ENCODE assay signal across 16 mouse cellular contexts in the genomic region with DNA sequence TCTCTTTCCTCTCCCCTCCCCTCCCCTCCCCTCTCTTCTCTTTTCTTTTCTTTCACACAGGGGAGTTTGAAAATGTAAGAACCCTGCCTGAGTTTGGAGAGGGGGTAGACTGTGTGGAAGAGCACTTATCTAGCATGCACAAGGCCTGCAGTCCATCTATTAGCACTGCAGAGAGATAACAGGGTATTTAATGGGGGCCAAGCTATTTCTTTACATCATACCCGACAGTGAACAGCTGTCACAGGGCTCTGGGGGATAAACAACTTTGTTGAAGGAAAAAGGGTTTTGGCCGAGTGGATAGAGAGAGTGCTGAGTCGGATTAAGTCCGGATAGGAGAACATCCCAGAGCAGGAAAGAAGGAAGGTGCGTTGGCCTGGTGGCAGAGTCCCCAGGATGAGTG. TPM values are rescaled to one million over a fixed set of nuclear protein-coding genes. Genes with fewer than 3 reads are reported as not detected.
A peak's percentile ranks its signal among the peaks of the same experiment; 100 is the strongest.
DNase-seq lines count a peak whose midpoint lies in the region; ATAC-seq and TF ChIP-seq lines count a peak whose summit lies in the region.
"Had no signal": no experiment of that assay in that cellular context is flagged by ENCODE, and none has a peak within 500 bp of the region (broad histone marks: within the 10 kb centered on the region; RNA-seq: fewer than 3 reads in every experiment).

No protein-coding gene starts in this region.

- WGBS in embryonic facial prominence, embryonic 13.5 days: 61% methylated on average over 5 of the region's 5 CpGs
- WGBS in embryonic facial prominence, embryonic 10.5 days: 73% methylated on average over 5 of the region's 5 CpGs
- 33% methylated on average over 5 of the region's 5 CpGs for WGBS in intestine, embryonic 15.5 days
- 42% methylated on average over 5 of the region's 5 CpGs for WGBS in intestine, postnatal 0 days
- 13% methylated on average over 5 of the region's 5 CpGs for WGBS in lung, embryonic 16.5 days
- 29% methylated on average over 5 of the region's 5 CpGs for whole genome bisulfite sequencing in stomach, embryonic 15.5 days

- TF ChIP-seq CTCF in intestine, postnatal 0 days (IDR thresholded peaks at IDR 0.05; ENCODE audit: low read depth): no peak

- no peak for DNase-seq in embryonic facial prominence, embryonic 10.5 days (ENCODE audit: low spot score)
- DNase-seq in lung, postnatal 36 days: no peak
- no peak for DNase-seq in c-Kit-positive CD71-positive TER-119-positive erythroid progenitor cells, embryonic 14.5 days (ENCODE audit: low spot score)
- DNase-seq: adrenal gland, adult 8-10 months; cerebellum, adult 9-10 months; kidney, postnatal 36 days; thymus, postnatal 36 days had no signal

- H3K4me2 ChIP-seq in embryonic facial prominence, embryonic 13.5 days: no peak overlapping the region
- no peak overlapping the region for H3K4me2 ChIP-seq in intestine, embryonic 15.5 days (replicated peaks)
- no peak overlapping the region for H3K4me2 ChIP-seq in intestine, postnatal 0 days (replicated peaks; ENCODE audit: low read depth)
- no peak overlapping the region for H3K4me2 ChIP-seq in lung, embryonic 16.5 days (ENCODE audit: low read depth, low read length)
- no peak overlapping the region for H3K4me2 ChIP-seq in stomach, embryonic 15.5 days
- H3K4me2 ChIP-seq: liver, embryonic 15.5 days had no signal

- peaks cover 55% of the 10 kb centered on the region for H3K36me3 ChIP-seq in embryonic facial prominence, embryonic 13.5 days
- peaks cover 94% of the 10 kb centered on the region for H3K36me3 ChIP-seq in embryonic facial prominence, embryonic 10.5 days (replicated peaks)
- H3K36me3 ChIP-seq in intestine, embryonic 15.5 days: peaks cover 26% of the 10 kb centered on the region
- peaks cover 68% of the 10 kb centered on the region for H3K36me3 ChIP-seq in intestine, postnatal 0 days (ENCODE audit: control insufficient read depth, insufficient read depth)
- peaks cover 20% of the 10 kb centered on the region; the same call in 1 of the 2 replicates for H3K36me3 ChIP-seq in lung, embryonic 16.5 days (ENCODE audit: control insufficient read depth, insufficient read depth, low read length)
- H3K36me3 ChIP-seq in stomach, embryonic 15.5 days: peaks cover 28% of the 10 kb centered on the region

- H3K9me3 ChIP-seq in embryonic facial prominence, embryonic 13.5 days: no peaks in the 10 kb centered on the region
- no peaks in the 10 kb centered on the region for H3K9me3 ChIP-seq in embryonic facial prominence, embryonic 10.5 days
- no peaks in the 10 kb centered on the region for H3K9me3 ChIP-seq in intestine, embryonic 15.5 days
- H3K9me3 ChIP-seq in intestine, postnatal 0 days (ENCODE audit: control insufficient read depth): no peaks in the 10 kb centered on the region
- H3K9me3 ChIP-seq in lung, embryonic 16.5 days (ENCODE audit: control insufficient read depth, low read length): no peaks in the 10 kb centered on the region
- no peaks in the 10 kb centered on the region for H3K9me3 ChIP-seq in stomach, embryonic 15.5 days
- H3K9me3 ChIP-seq: liver, embryonic 15.5 days; midbrain, embryonic 10.5 days had no signal

- no peak for ATAC-seq in embryonic facial prominence, embryonic 13.5 days (ENCODE audit: insufficient number of reproducible peaks, insufficient read depth, low FRiP score, low TSS enrichment, low read depth)
- ATAC-seq in intestine, embryonic 15.5 days: no peak
- no peak for ATAC-seq in intestine, postnatal 0 days
- ATAC-seq in lung, embryonic 16.5 days (ENCODE audit: low read depth): peak; percentile 93
- ATAC-seq in stomach, embryonic 15.5 days (ENCODE audit: insufficient read depth, low FRiP score, low read depth): no peak
- ATAC-seq: forebrain, embryonic 14.5 days; hindbrain, postnatal 0 days had no signal

- H3K27me3 ChIP-seq in embryonic facial prominence, embryonic 13.5 days: no peaks in the 10 kb centered on the region
- H3K27me3 ChIP-seq in embryonic facial prominence, embryonic 10.5 days (replicated peaks; ENCODE audit: low read depth, poor library complexity, severe bottlenecking): no peaks in the 10 kb centered on the region
- H3K27me3 ChIP-seq in intestine, embryonic 15.5 days (replicated peaks): no peaks in the 10 kb centered on the region
- H3K27me3 ChIP-seq in intestine, postnatal 0 days (replicated peaks; ENCODE audit: control insufficient read depth, insufficient read depth, low read length): no peaks in the 10 kb centered on the region
- no peaks in the 10 kb centered on the region for H3K27me3 ChIP-seq in lung, embryonic 16.5 days (ENCODE audit: control insufficient read depth, insufficient read depth, low read depth, low read length)
- H3K27me3 ChIP-seq in stomach, embryonic 15.5 days (replicated peaks): no peaks in the 10 kb centered on the region
- H3K27me3 ChIP-seq: liver, embryonic 15.5 days had no signal

- no peak overlapping the region for H3K4me3 ChIP-seq in embryonic facial prominence, embryonic 13.5 days
- H3K4me3 ChIP-seq in embryonic facial prominence, embryonic 10.5 days: no peak overlapping the region
- H3K4me3 ChIP-seq in intestine, embryonic 15.5 days (replicated peaks): no peak overlapping the region
- no peak overlapping the region for H3K4me3 ChIP-seq in intestine, postnatal 0 days (ENCODE audit: low read depth, low read length)
- H3K4me3 ChIP-seq in lung, embryonic 16.5 days (ENCODE audit: low read length): no peak overlapping the region
- H3K4me3 ChIP-seq in stomach, embryonic 15.5 days (replicated peaks): no peak overlapping the region
- H3K4me3 ChIP-seq: liver, embryonic 15.5 days; midbrain, embryonic 10.5 days had no signal

- 0 out of 2 replicates have a peak overlapping the region, but pooled peaks have one; percentile 4 for H3K27ac ChIP-seq in embryonic facial prominence, embryonic 13.5 days
- H3K27ac ChIP-seq in embryonic facial prominence, embryonic 10.5 days (replicated peaks): no peak overlapping the region
- peak overlapping the region; percentile 4; the same call in 1 of the 2 replicates for H3K27ac ChIP-seq in intestine, embryonic 15.5 days
- H3K27ac ChIP-seq in intestine, postnatal 0 days (ENCODE audit: low read depth, low read length): no peak overlapping the region
- peak overlapping the region; percentile 63 for H3K27ac ChIP-seq in lung, embryonic 16.5 days (ENCODE audit: low read length)
- H3K27ac ChIP-seq in stomach, embryonic 15.5 days: peak overlapping the region; percentile 45
- H3K27ac ChIP-seq: hindbrain, postnatal 0 days; liver, embryonic 15.5 days; midbrain, embryonic 10.5 days had no signal

- H3K4me1 ChIP-seq in embryonic facial prominence, embryonic 13.5 days: peaks cover 24% of the 10 kb centered on the region
- peaks cover 17% of the 10 kb centered on the region for H3K4me1 ChIP-seq in embryonic facial prominence, embryonic 10.5 days
- H3K4me1 ChIP-seq in intestine, embryonic 15.5 days (replicated peaks): peaks cover 4% of the 10 kb centered on the region; the same call in 1 of the 2 replicates
- H3K4me1 ChIP-seq in intestine, postnatal 0 days (replicated peaks; ENCODE audit: control insufficient read depth, insufficient read depth, low read length): no peaks in the 10 kb centered on the region
- H3K4me1 ChIP-seq in lung, embryonic 16.5 days (replicated peaks; ENCODE audit: control insufficient read depth, insufficient read depth, low read length): peaks cover 17% of the 10 kb centered on the region
- H3K4me1 ChIP-seq in stomach, embryonic 15.5 days: 0 out of 2 replicates have a peak, but pooled peaks cover 4% of the 10 kb centered on the region
- H3K4me1 ChIP-seq: midbrain, embryonic 10.5 days had no signal

- H3K9ac ChIP-seq in embryonic facial prominence, embryonic 13.5 days: no peak overlapping the region
- H3K9ac ChIP-seq in intestine, embryonic 15.5 days: no peak overlapping the region
- no peak overlapping the region for H3K9ac ChIP-seq in intestine, postnatal 0 days (ENCODE audit: low read depth, low read length)
- H3K9ac ChIP-seq in lung, embryonic 16.5 days (ENCODE audit: low read length): no peak overlapping the region
- H3K9ac ChIP-seq in stomach, embryonic 15.5 days: no peak overlapping the region
- H3K9ac ChIP-seq: liver, embryonic 15.5 days had no signal

RNA-seq across cellular contexts. Expression of a gene that starts 23.3 kb away (rescaled TPM):
- 17.8 and 18.3 TPM in 2 replicates for polyA plus RNA-seq in embryonic facial prominence, embryonic 13.5 days (2015; fragmentation: Nextera tagmentation; extraction: Ambion mirVana)
- 25.4 and 26.0 TPM in 2 replicates for polyA plus RNA-seq in embryonic facial prominence, embryonic 10.5 days (2016; fragmentation: Nextera tagmentation; extraction: Ambion mirVana)
- 16.4 and 16.9 TPM in 2 replicates for polyA plus RNA-seq in intestine, embryonic 15.5 days (2015; fragmentation: Nextera tagmentation; extraction: Ambion mirVana)
- 14.6 and 15.4 TPM in 2 replicates for polyA plus RNA-seq in intestine, postnatal 0 days (2015; fragmentation: Nextera tagmentation; extraction: Ambion mirVana)
- polyA plus RNA-seq in lung, embryonic 16.5 days (2015; fragmentation: Nextera tagmentation; extraction: Ambion mirVana): 22.8 and 23.4 TPM in 2 replicates
- polyA plus RNA-seq in stomach, embryonic 15.5 days (2015; fragmentation: Nextera tagmentation; extraction: Ambion mirVana): 20.0 and 20.8 TPM in 2 replicates

RNA-seq across cellular contexts. Expression of a gene that starts 31.0 kb away (rescaled TPM):
- 88.3 and 94.7 TPM in 2 replicates for polyA plus RNA-seq in embryonic facial prominence, embryonic 13.5 days (2015; fragmentation: Nextera tagmentation; extraction: Ambion mirVana)
- polyA plus RNA-seq in embryonic facial prominence, embryonic 10.5 days (2016; fragmentation: Nextera tagmentation; extraction: Ambion mirVana): 42.8 and 48.6 TPM in 2 replicates
- polyA plus RNA-seq in intestine, embryonic 15.5 days (2015; fragmentation: Nextera tagmentation; extraction: Ambion mirVana): 91.3 and 94.3 TPM in 2 replicates
- 171 and 174 TPM in 2 replicates for polyA plus RNA-seq in intestine, postnatal 0 days (2015; fragmentation: Nextera tagmentation; extraction: Ambion mirVana)
- 97.7 and 107 TPM in 2 replicates for polyA plus RNA-seq in lung, embryonic 16.5 days (2015; fragmentation: Nextera tagmentation; extraction: Ambion mirVana)
- 105 and 110 TPM in 2 replicates for polyA plus RNA-seq in stomach, embryonic 15.5 days (2015; fragmentation: Nextera tagmentation; extraction: Ambion mirVana)

RNA-seq across cellular contexts. Expression of a gene that starts 54.1 kb away (rescaled TPM):
- polyA plus RNA-seq in embryonic facial prominence, embryonic 13.5 days (2015; fragmentation: Nextera tagmentation; extraction: Ambion mirVana): 14.4 and 18.6 TPM in 2 replicates
- 10.5 and 12.1 TPM in 2 replicates for polyA plus RNA-seq in embryonic facial prominence, embryonic 10.5 days (2016; fragmentation: Nextera tagmentation; extraction: Ambion mirVana)
- 23.7 and 27.0 TPM in 2 replicates for polyA plus RNA-seq in intestine, embryonic 15.5 days (2015; fragmentation: Nextera tagmentation; extraction: Ambion mirVana)
- 28.7 and 31.7 TPM in 2 replicates for polyA plus RNA-seq in intestine, postnatal 0 days (2015; fragmentation: Nextera tagmentation; extraction: Ambion mirVana)
- 18.4 and 21.7 TPM in 2 replicates for polyA plus RNA-seq in lung, embryonic 16.5 days (2015; fragmentation: Nextera tagmentation; extraction: Ambion mirVana)
- 29.6 and 29.8 TPM in 2 replicates for polyA plus RNA-seq in stomach, embryonic 15.5 days (2015; fragmentation: Nextera tagmentation; extraction: Ambion mirVana)

Comparison
In these comparisons a context has a peak if more than half of its experiments do, and no peak if none do; other contexts are left out.
1. H3K27ac ChIP-seq: peak in embryonic facial prominence, embryonic 13.5 days (single experiment), intestine, embryonic 15.5 days (single experiment), lung, embryonic 16.5 days (single experiment) and stomach, embryonic 15.5 days (single experiment); none in embryonic facial prominence, embryonic 10.5 days (single experiment) and intestine, postnatal 0 days (single experiment).